ENCODE assay signal across 19 mouse cellular contexts in genomic region chr10:21905616-21906015, GRCm38 (mm10). TPM values are rescaled to one million over a fixed set of nuclear protein-coding genes. Genes with fewer than 3 reads are reported as not detected.
DNase-seq lines count a peak whose midpoint lies in the region; ATAC-seq and TF ChIP-seq lines count a peak whose summit lies in the region.
"Had no signal": no experiment of that assay in that cellular context is flagged by ENCODE, and none has a peak within 500 bp of the region (broad histone marks: within the 10 kb centered on the region; RNA-seq: fewer than 3 reads in every experiment).

No protein-coding gene starts in this region.

- 0 out of 2 replicates have a peak, but pooled peaks have one; percentile 43 for ATAC-seq in common myeloid progenitor, adult 5-6 weeks (replicated peaks; ENCODE audit: low read depth, poor library complexity, severe bottlenecking)
- peak; percentile 83 for ATAC-seq in neutrophil, adult 5-6 weeks (ENCODE audit: extremely low read depth, insufficient number of reproducible peaks, low FRiP score, poor library complexity, severe bottlenecking)
- ATAC-seq: forebrain, embryonic 15.5 days; midbrain, embryonic 15.5 days had no signal

- peak; percentile 59 for DNase-seq in lung, postnatal 36 days
- no peak for DNase-seq in lung, adult 2 months
- DNase-seq in thymus, postnatal 4 days, result peak; percentile 43
- no peak for DNase-seq in left cerebral cortex, adult 18-20 months (ENCODE audit: low spot score in 2 of 2)
- DNase-seq in kidney, adult 11 months, result no peak
- DNase-seq in kidney, adult 2 months, result no peak
- DNase-seq: adrenal gland, postnatal 25 days; cerebellum, adult 9-11 months; heart, adult 2 months; heart, postnatal 10 days; kidney, adult 9 months had no signal

- TF ChIP-seq POLR2A in lung, adult 2 months (IDR thresholded peaks at IDR 0.05; ENCODE audit: borderline replicate concordance, extremely low read depth, low read depth, low read length), result no peak
- no peak for TF ChIP-seq POLR2A in kidney, adult 2 months (IDR thresholded peaks at IDR 0.05; ENCODE audit: low read depth, low read length)

- H3K36me3 ChIP-seq in kidney, adult 2 months (ENCODE audit: control insufficient read depth, insufficient read depth, low read length), result no peaks in the 10 kb centered on the region
- H3K36me3 ChIP-seq: forebrain, embryonic 15.5 days; midbrain, embryonic 15.5 days; neural tube, embryonic 12.5 days; stomach, embryonic 15.5 days had no signal

- no peak for TF ChIP-seq CTCF in lung, adult 2 months (IDR thresholded peaks at IDR 0.05; ENCODE audit: insufficient read depth, low read length)
- TF ChIP-seq CTCF in kidney, adult 2 months (conservative IDR thresholded peaks at IDR 0.05; ENCODE audit: insufficient read depth, insufficient read length, low read depth, low read length), result no peak

- no peak overlapping the region for H3K27ac ChIP-seq in kidney, adult 2 months (ENCODE audit: insufficient read depth, low read depth, low read length)
- H3K27ac ChIP-seq: forebrain, embryonic 15.5 days; heart, adult 2 months; hindbrain, embryonic 14.5 days; liver, embryonic 14.5 days; midbrain, embryonic 15.5 days; neural tube, embryonic 12.5 days; stomach, embryonic 15.5 days had no signal

- 86% methylated on average over 1 of the region's 1 CpGs for WGBS in lung, adult 2 months
- WGBS in kidney, adult 2 months, result 100% methylated on average over 1 of the region's 1 CpGs

- H3K27me3 ChIP-seq in kidney, adult 2 months (replicated peaks; ENCODE audit: control insufficient read depth, insufficient read depth, low read length), result no peaks in the 10 kb centered on the region
- H3K27me3 ChIP-seq: forebrain, embryonic 15.5 days; midbrain, embryonic 15.5 days; neural tube, embryonic 12.5 days; stomach, embryonic 15.5 days had no signal

- H3K4me1 ChIP-seq in lung, adult 2 months (ENCODE audit: control insufficient read depth, insufficient read depth, low read length), result peaks cover 12% of the 10 kb centered on the region
- H3K4me1 ChIP-seq in kidney, adult 2 months (ENCODE audit: control insufficient read depth, insufficient read depth, low read length), result 0 out of 2 replicates have a peak, but pooled peaks cover 2% of the 10 kb centered on the region
- H3K4me1 ChIP-seq: forebrain, embryonic 15.5 days; neural tube, embryonic 12.5 days; stomach, embryonic 15.5 days had no signal

- H3K4me3 ChIP-seq in lung, adult 2 months (replicated peaks; ENCODE audit: extremely low read depth, low read depth, low read length), result no peak overlapping the region
- no peak overlapping the region for H3K4me3 ChIP-seq in kidney, adult 2 months (ENCODE audit: insufficient read depth, low read depth, low read length)
- H3K4me3 ChIP-seq: forebrain, embryonic 15.5 days; heart, adult 2 months; midbrain, embryonic 15.5 days; neural tube, embryonic 12.5 days; stomach, embryonic 15.5 days had no signal

RNA-seq across cellular contexts. Expression of gene Sgk1, which starts 23.6 kb away (rescaled TPM):
- polyA plus RNA-seq in lung, adult 2 months (2012; rRNA removed), result 51.7 and 80.5 TPM in 2 replicates
- 3.1 and 5.3 TPM in 2 replicates for total RNA-seq in common myeloid progenitor, adult 5-6 weeks (2017)
- 90.4 and 91.8 TPM in 2 replicates for total RNA-seq in neutrophil, adult 5-6 weeks (2017)
- 100 to 1,000 TPM in 1 of 2 experiments, 10 to 100 TPM in 1; 77.2 to 101 TPM for total RNA-seq in left cerebral cortex, adult 18-20 months (2021)
- 73.3 and 76.5 TPM in 2 replicates for polyA plus RNA-seq in kidney, adult 2 months (2012; rRNA removed)

Comparison
In these comparisons a context has a peak if more than half of its experiments do, and no peak if none do; other contexts are left out.
1. DNase-seq: peak in lung, postnatal 36 days (single experiment) and thymus, postnatal 4 days (single experiment); none in lung, adult 2 months (single experiment), left cerebral cortex, adult 18-20 months (0 of 2), kidney, adult 11 months (single experiment) and kidney, adult 2 months (single experiment).
2. RNA of gene Sgk1, which starts 23.6 kb away (total RNA-seq): 77.2 to 101 TPM in left cerebral cortex, adult 18-20 months and 90.4 to 91.8 TPM in neutrophil, adult 5-6 weeks; 3.1 to 5.3 TPM in common myeloid progenitor, adult 5-6 weeks; every median in the first group is over 10 times any median in the second.